Mouse (Mus musculus) ES-Bruce4 (cell line): Measurements from ENCODE around the gene Slc23a2.

Experiments
- EP300 ChIP-seq: IDR thresholded peaks from 2 replicates; pipeline ENCODE4 v1.6.1; 2011; ENCODE audit warnings: low read depth, low read length; ENCODE audit not compliant: insufficient read depth
- POLR2A ChIP-seq: IDR thresholded peaks from one replicate; pipeline ENCODE4 v1.8.1; 2011; ENCODE audit warnings: low read length; ENCODE audit not compliant: insufficient read depth

GRCm38 (mm10) chr2:132143943-132144927 lies 673 bp downstream of the Slc23a2 start:
- TF ChIP-seq EP300 (no peak), POLR2A (no peak)
